Mouse (Mus musculus) limb, embryonic 11.5 days (tissue): ENCODE measurements around the gene Dll1. TPM values are rescaled to one million over a fixed set of nuclear protein-coding genes. Genes with fewer than 3 reads are reported as not detected.

ENCODE experiments used
- ATAC-seq: fragments of 200-750 bp; cut with Nextera tagmentation; 2 replicates; pipeline ENCODE4 v1.8.0; 2017; ENCODE audit warnings: low read depth; ENCODE audit not compliant: insufficient number of reproducible peaks, low FRiP score, low TSS enrichment
- DNase-seq: peaks from one replicate; pipeline ENCODE4 v3.0.0-alpha.2; 2015; ENCODE audit warnings: low spot score
- H3K27ac ChIP-seq: fragments of 300-500 bp; sonication (generic); replicated peaks from 2 replicates; pipeline ENCODE4 v1.5.1; 2014; ENCODE audit warnings: low read depth, mild to moderate bottlenecking, low read length
- H3K27me3 ChIP-seq: fragments of 300-500 bp; sonication (generic); 2 replicates; pipeline ENCODE4 v1.6.1; 2014; ENCODE audit warnings: mild to moderate bottlenecking, low read length, mixed read lengths; ENCODE audit not compliant: control insufficient read depth, insufficient read depth
- H3K36me3 ChIP-seq: fragments of 300-500 bp; sonication (generic); 2 replicates; pipeline ENCODE4 v1.6.1; 2014; ENCODE audit warnings: mild to moderate bottlenecking, low read length, moderate library complexity, mixed read lengths; ENCODE audit not compliant: control insufficient read depth, insufficient read depth
- H3K4me1 ChIP-seq: fragments of 300-500 bp; sonication (generic); 2 replicates; pipeline ENCODE4 v1.6.1; 2014; ENCODE audit warnings: low read length, mixed read lengths; ENCODE audit not compliant: control insufficient read depth, insufficient read depth
- H3K4me2 ChIP-seq: fragments of 300-500 bp; sonication (generic); 2 replicates; pipeline ENCODE4 v1.6.1; 2014; ENCODE audit warnings: low read depth, mild to moderate bottlenecking, moderate library complexity; ENCODE audit not compliant: severe bottlenecking
- H3K4me3 ChIP-seq: fragments of 300-500 bp; sonication (generic); 2 replicates; pipeline ENCODE4 v1.5.1; 2014; ENCODE audit warnings: low read depth, low read length
- H3K9ac ChIP-seq: fragments of 300-500 bp; sonication (generic); 2 replicates; pipeline ENCODE4 v1.6.1; 2014; ENCODE audit warnings: mild to moderate bottlenecking, low read length
- H3K9me3 ChIP-seq: fragments of 300-500 bp; sonication (generic); 2 replicates; pipeline ENCODE4 v1.6.1; 2016; ENCODE audit warnings: low read length; ENCODE audit not compliant: control insufficient read depth
- WGBS: fragments of 180-500 bp; shearing (Covaris S2); extraction: QIAGEN DNeasy Blood & Tissue Kit; methylation state at CpG from one replicate; pipeline ENCODE4 v1.1.7; 2014; 5-methylcytosine and 5-hydroxymethylcytosine counted together
- polyA plus RNA-seq: library from polyadenylated mRNA; unstranded; fragments of >200 nt; fragmentation: Nextera tagmentation; extraction: Ambion mirVana; gene quantifications from 2 replicates; pipeline ENCODE4 v1.2.1, GENCODE M21; 2014

The Dll1 gene
- polyA plus RNA-seq, 1 experiment from 2014 or later, result 3.3 TPM

DNA sequence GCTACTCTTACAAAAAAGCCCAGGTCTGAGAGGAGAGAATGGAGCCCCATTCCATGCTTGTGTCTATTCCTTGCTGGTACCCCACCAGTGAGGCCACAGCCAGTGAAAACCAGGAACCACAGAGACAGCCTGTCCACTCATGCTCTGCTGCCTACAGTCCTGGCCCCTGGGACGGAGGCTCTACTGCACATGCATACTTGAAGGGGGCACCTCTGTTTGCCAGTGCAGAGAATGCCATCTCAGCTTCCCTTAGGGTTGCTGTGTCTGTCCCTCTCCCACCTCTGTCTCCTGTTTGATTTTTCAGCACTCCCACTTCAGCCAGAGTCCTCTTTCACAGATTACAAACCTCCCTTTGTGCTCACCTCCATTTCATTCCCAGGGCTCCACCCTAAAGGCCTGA lies 34.2 kb upstream of the Dll1 start:
- Histone ChIP-seq H3K27ac (no peak overlapping the region), H3K9ac (no peak overlapping the region), H3K4me1 (no peaks in the 10 kb centered on the region), H3K4me3 (no peak overlapping the region), H3K4me2 (no peak overlapping the region), H3K36me3 (peaks cover 12% of the 10 kb centered on the region; the same call in 1 of the 2 replicates), H3K9me3 (no peaks in the 10 kb centered on the region), H3K27me3 (no peaks in the 10 kb centered on the region)
- 89% methylated on average over 1 of the region's 1 CpGs for WGBS
- no peak for DNase-seq
- ATAC-seq, result no peak

DNA sequence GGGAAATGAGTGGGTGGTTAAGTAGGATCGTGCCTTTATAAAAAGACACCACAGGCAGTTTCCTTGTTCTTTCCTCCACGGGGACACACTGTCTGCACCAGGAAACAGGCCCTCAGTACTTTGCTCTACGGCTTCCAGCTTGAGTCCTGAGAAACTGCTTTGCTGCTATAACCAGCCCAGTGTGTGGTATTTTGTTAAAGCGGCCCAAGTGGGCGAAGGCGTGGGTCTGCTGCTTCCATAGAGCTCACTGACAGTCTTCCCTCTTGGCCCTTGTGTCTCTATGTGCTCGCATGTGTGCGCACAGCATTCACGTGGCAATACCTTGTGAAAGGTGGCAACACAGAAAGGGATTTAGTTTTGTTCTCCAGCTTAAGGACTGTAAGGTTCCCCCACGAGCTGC lies 32.6 kb upstream of the Dll1 start:
- Histone ChIP-seq H3K4me2 (no peak overlapping the region), H3K4me1 (no peaks in the 10 kb centered on the region), H3K4me3 (no peak overlapping the region), H3K9me3 (no peaks in the 10 kb centered on the region), H3K27me3 (no peaks in the 10 kb centered on the region), H3K9ac (no peak overlapping the region), H3K36me3 (peaks cover 12% of the 10 kb centered on the region; the same call in 1 of the 2 replicates), H3K27ac (no peak overlapping the region)
- no peak for ATAC-seq
- no peak for DNase-seq
- WGBS, result 89% methylated on average over 10 of the region's 10 CpGs

GRCm38 (mm10) chr17:15406576-15406975 lies 29.9 kb upstream of the Dll1 start:
- Histone ChIP-seq H3K9ac (no peak overlapping the region), H3K27me3 (no peaks in the 10 kb centered on the region), H3K4me3 (no peak overlapping the region), H3K36me3 (peaks cover 17% of the 10 kb centered on the region; the same call in 1 of the 2 replicates), H3K4me1 (no peaks in the 10 kb centered on the region), H3K27ac (no peak overlapping the region), H3K4me2 (no peak overlapping the region), H3K9me3 (no peaks in the 10 kb centered on the region)
- DNase-seq (no peak), ATAC-seq (no peak)
- 95% methylated on average over 2 of the region's 2 CpGs for WGBS

DNA sequence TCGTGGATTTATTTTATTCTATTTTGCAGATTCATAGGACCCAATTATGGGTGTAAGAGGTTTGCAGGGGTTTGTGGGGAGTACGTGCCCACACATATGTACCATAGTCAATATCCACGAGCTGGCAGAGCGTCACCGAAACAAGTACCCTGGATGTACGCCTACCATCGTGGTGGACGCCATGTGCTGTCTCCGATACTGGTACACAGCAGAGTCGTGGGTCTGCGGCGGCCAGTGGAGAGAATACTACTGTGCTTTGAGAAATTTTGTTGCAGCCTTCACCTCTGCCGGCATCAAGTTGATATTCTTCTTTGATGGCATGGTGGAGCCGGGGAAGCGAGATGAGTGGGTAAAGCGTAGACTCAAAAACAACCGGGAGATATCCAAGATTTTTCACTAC lies 25.0 kb upstream of the Dll1 start:
- no peak for ATAC-seq
- no peak overlapping the region for H3K9ac ChIP-seq
- H3K36me3 ChIP-seq, result peaks cover 6% of the 10 kb centered on the region; the same call in 1 of the 2 replicates
- no peaks in the 10 kb centered on the region for H3K9me3 ChIP-seq
- DNase-seq, result no peak
- peaks cover 4% of the 10 kb centered on the region; the same call in 1 of the 2 replicates for H3K4me1 ChIP-seq
- H3K4me2 ChIP-seq, result no peak overlapping the region
- H3K27ac ChIP-seq, result no peak overlapping the region
- H3K27me3 ChIP-seq, result no peaks in the 10 kb centered on the region
- H3K4me3 ChIP-seq, result no peak overlapping the region
- WGBS, result 98% methylated on average over 17 of the region's 17 CpGs

GRCm38 (mm10) chr17:15395997-15396675 lies 19.5 kb upstream of the Dll1 start, which contains the start of gene Fam120b:
Fam120b (plus strand) TSS chr17:15396202.
- peak; percentile 94 for ATAC-seq
- WGBS, result 2% methylated on average over 31 of the region's 31 CpGs
- peak within 1 kb of the TSS; percentile 40 for H3K4me3 ChIP-seq

GRCm38 (mm10) chr17:15389356-15389755 lies 12.7 kb upstream of the Dll1 start:
- no peaks in the 10 kb centered on the region for H3K27me3 ChIP-seq
- H3K4me2 ChIP-seq, result no peak overlapping the region
- H3K27ac ChIP-seq, result no peak overlapping the region
- no peaks in the 10 kb centered on the region for H3K4me1 ChIP-seq
- 79% methylated on average over 8 of the region's 8 CpGs for WGBS
- H3K36me3 ChIP-seq, result no peaks in the 10 kb centered on the region
- H3K4me3 ChIP-seq, result no peak overlapping the region
- no peak for DNase-seq
- ATAC-seq, result no peak
- H3K9ac ChIP-seq, result no peak overlapping the region
- H3K9me3 ChIP-seq, result no peaks in the 10 kb centered on the region

More at GRCm38 (mm10) chr17:15395997-15396675, 19.5 kb upstream of the Dll1 start, which contains the start of gene Fam120b:
- peak within 1 kb of the TSS; percentile 2; the same call in 1 of the 2 replicates for H3K27ac ChIP-seq
- peaks cover 5% of the 10 kb centered on the region; the same call in 1 of the 2 replicates for H3K4me1 ChIP-seq
- DNase-seq, result peak; percentile 85
- H3K9me3 ChIP-seq, result no peaks in the 10 kb centered on the region
- H3K36me3 ChIP-seq, result no peaks in the 10 kb centered on the region
- peak within 1 kb of the TSS; percentile 47 for H3K9ac ChIP-seq
- H3K4me2 ChIP-seq, result peak within 1 kb of the TSS; percentile 83
- no peaks in the 10 kb centered on the region for H3K27me3 ChIP-seq

GRCm38 (mm10) chr17:15388892-15389291 lies 12.2 kb upstream of the Dll1 start:
- no peak for DNase-seq
- no peaks in the 10 kb centered on the region for H3K36me3 ChIP-seq
- ATAC-seq, result no peak
- no peak overlapping the region for H3K27ac ChIP-seq
- 78% methylated on average over 4 of the region's 4 CpGs for WGBS
- H3K9ac ChIP-seq, result no peak overlapping the region
- no peak overlapping the region for H3K4me2 ChIP-seq
- no peaks in the 10 kb centered on the region for H3K9me3 ChIP-seq
- H3K27me3 ChIP-seq, result no peaks in the 10 kb centered on the region
- H3K4me3 ChIP-seq, result no peak overlapping the region
- no peaks in the 10 kb centered on the region for H3K4me1 ChIP-seq

GRCm38 (mm10) chr17:15383360-15383759 lies 6.7 kb upstream of the Dll1 start:
- WGBS, result 92% methylated on average over 5 of the region's 5 CpGs
- no peak overlapping the region for H3K9ac ChIP-seq
- no peaks in the 10 kb centered on the region for H3K36me3 ChIP-seq
- DNase-seq (no peak), ATAC-seq (no peak)
- no peaks in the 10 kb centered on the region; the same call in 1 of the 2 replicates for H3K9me3 ChIP-seq
- no peak overlapping the region for H3K27ac ChIP-seq
- no peak overlapping the region for H3K4me2 ChIP-seq
- H3K4me3 ChIP-seq, result no peak overlapping the region
- H3K27me3 ChIP-seq, result peaks cover 45% of the 10 kb centered on the region
- H3K4me1 ChIP-seq, result peaks cover 3% of the 10 kb centered on the region; the same call in 1 of the 2 replicates
